Mouse (Mus musculus) forebrain, embryonic 16.5 days (tissue): ENCODE results near the gene Syngr4. TPM values are rescaled to one million over a fixed set of nuclear protein-coding genes. Genes with fewer than 3 reads are reported as not detected.
A peak's percentile ranks its signal among the peaks of the same experiment; 100 is the strongest.

Source experiments
- ATAC-seq: fragments of 200-750 bp; cut with Nextera tagmentation; 2 replicates; pipeline ENCODE4 v1.8.0; 2017; ENCODE audit warnings: mild to moderate bottlenecking, moderate library complexity
- H3K27ac ChIP-seq: fragments of 300-500 bp; sonication (generic); 2 replicates; pipeline ENCODE4 v1.5.1; 2014; ENCODE audit warnings: low read length, control low read depth
- H3K27me3 ChIP-seq: fragments of 300-500 bp; sonication (generic); replicated peaks from 2 replicates; pipeline ENCODE4 v1.6.1; 2014; ENCODE audit warnings: low read length; ENCODE audit not compliant: control insufficient read depth, insufficient read depth
- H3K36me3 ChIP-seq: fragments of 300-500 bp; sonication (generic); 2 replicates; pipeline ENCODE4 v1.6.1; 2014; ENCODE audit not compliant: control insufficient read depth, insufficient read depth
- H3K4me1 ChIP-seq: fragments of 300-500 bp; sonication (generic); replicated peaks from 2 replicates; pipeline ENCODE4 v1.6.1; 2014; ENCODE audit warnings: low read length; ENCODE audit not compliant: control insufficient read depth, insufficient read depth
- H3K4me2 ChIP-seq: fragments of 300-500 bp; sonication (generic); 2 replicates; pipeline ENCODE4 v1.6.1; 2014; ENCODE audit warnings: mild to moderate bottlenecking, low read length, control low read depth
- H3K4me3 ChIP-seq: fragments of 300-500 bp; sonication (generic); replicated peaks from 2 replicates; pipeline ENCODE4 v1.5.1; 2014; ENCODE audit warnings: mild to moderate bottlenecking, low read length, control low read depth
- H3K9ac ChIP-seq: fragments of 300-500 bp; sonication (generic); replicated peaks from 2 replicates; pipeline ENCODE4 v1.6.1; 2014; ENCODE audit warnings: low read depth, low read length, control low read depth
- H3K9me3 ChIP-seq: fragments of 300-500 bp; sonication (generic); 2 replicates; pipeline ENCODE4 v1.6.1; 2016; ENCODE audit warnings: low read length; ENCODE audit not compliant: control insufficient read depth
- WGBS: fragments of 180-500 bp; shearing (Covaris S2); extraction: QIAGEN DNeasy Blood & Tissue Kit; methylation state at CpG from one replicate; pipeline ENCODE4 v1.1.7; 2014; 5-methylcytosine and 5-hydroxymethylcytosine counted together
- polyA plus RNA-seq: library from polyadenylated mRNA; unstranded; fragments of >200 nt; fragmentation: Nextera tagmentation; extraction: Ambion mirVana; gene quantifications from 2 replicates; pipeline ENCODE4 v1.2.1, GENCODE M21; 2015

Syngr4 gene
- polyA plus RNA-seq, 1 experiment from 2014 or later, result not detected

GRCm38 (mm10) chr7:45917004-45917704 lies 20.6 kb upstream of the Syngr4 start:
- H3K9ac ChIP-seq, result peak overlapping the region; percentile 64; the same call in 1 of the 2 replicates
- WGBS, result 33% methylated on average over 13 of the region's 13 CpGs
- peak overlapping the region; percentile 40 for H3K4me3 ChIP-seq
- H3K27ac ChIP-seq, result peak overlapping the region; percentile 90
- no peak; the same call in 1 of the 2 replicates for ATAC-seq
- peaks cover 22% of the 10 kb centered on the region for H3K4me1 ChIP-seq
- H3K4me2 ChIP-seq, result peak overlapping the region; percentile 62
- H3K9me3 ChIP-seq, result no peaks in the 10 kb centered on the region
- H3K27me3 ChIP-seq, result no peaks in the 10 kb centered on the region
- no peaks in the 10 kb centered on the region for H3K36me3 ChIP-seq

GRCm38 (mm10) chr7:45916056-45917003 lies 19.8 kb upstream of the Syngr4 start:
- 26% methylated on average over 26 of the region's 26 CpGs for WGBS
- ATAC-seq, result peak; percentile 90
- H3K36me3 ChIP-seq, result no peaks in the 10 kb centered on the region
- peak overlapping the region; percentile 64 for H3K9ac ChIP-seq
- peak overlapping the region; percentile 40 for H3K4me3 ChIP-seq
- H3K27ac ChIP-seq, result peak overlapping the region; percentile 90
- H3K4me1 ChIP-seq, result peaks cover 22% of the 10 kb centered on the region
- peak overlapping the region; percentile 62 for H3K4me2 ChIP-seq
- H3K27me3 ChIP-seq, result no peaks in the 10 kb centered on the region
- H3K9me3 ChIP-seq, result no peaks in the 10 kb centered on the region

- Histone ChIP-seq H3K9me3 (no peaks in the 10 kb centered on the region), H3K27ac (no peak overlapping the region), H3K4me2 (no peak overlapping the region), H3K9ac (no peak overlapping the region), H3K4me1 (peaks cover 22% of the 10 kb centered on the region), H3K36me3 (peaks cover 4% of the 10 kb centered on the region; the same call in 1 of the 2 replicates), H3K27me3 (no peaks in the 10 kb centered on the region), H3K4me3 (no peak overlapping the region)
- WGBS, result 91% methylated on average over 5 of the region's 5 CpGs
- no peak for ATAC-seq
Measured at GRCm38 (mm10) chr7:45915011-45915410, 18.5 kb upstream of the Syngr4 start.

- Histone ChIP-seq H3K4me1 (peaks cover 22% of the 10 kb centered on the region), H3K27me3 (no peaks in the 10 kb centered on the region), H3K4me3 (no peak overlapping the region), H3K27ac (no peak overlapping the region), H3K9ac (no peak overlapping the region), H3K9me3 (no peaks in the 10 kb centered on the region), H3K4me2 (no peak overlapping the region), H3K36me3 (peaks cover 4% of the 10 kb centered on the region; the same call in 1 of the 2 replicates)
- ATAC-seq, result no peak
- 90% methylated on average over 6 of the region's 6 CpGs for WGBS
Measured at GRCm38 (mm10) chr7:45914067-45914466, 17.6 kb upstream of the Syngr4 start.

- H3K9me3 ChIP-seq, result no peaks in the 10 kb centered on the region
- no peak for ATAC-seq
- 96% methylated on average over 16 of the region's 16 CpGs for WGBS
- H3K4me2 ChIP-seq, result no peak overlapping the region
- no peak overlapping the region for H3K27ac ChIP-seq
- H3K9ac ChIP-seq, result no peak overlapping the region
- peaks cover 4% of the 10 kb centered on the region; the same call in 1 of the 2 replicates for H3K36me3 ChIP-seq
- no peaks in the 10 kb centered on the region for H3K27me3 ChIP-seq
- H3K4me1 ChIP-seq, result no peaks in the 10 kb centered on the region
- no peak overlapping the region for H3K4me3 ChIP-seq
Measured at GRCm38 (mm10) chr7:45909145-45909544, 12.6 kb upstream of the Syngr4 start.

- no peak overlapping the region for H3K4me2 ChIP-seq
- no peaks in the 10 kb centered on the region for H3K4me1 ChIP-seq
- peaks cover 4% of the 10 kb centered on the region; the same call in 1 of the 2 replicates for H3K36me3 ChIP-seq
- H3K9ac ChIP-seq, result no peak overlapping the region
- H3K9me3 ChIP-seq, result no peaks in the 10 kb centered on the region
- H3K4me3 ChIP-seq, result no peak overlapping the region
- ATAC-seq, result no peak
- H3K27me3 ChIP-seq, result no peaks in the 10 kb centered on the region
- H3K27ac ChIP-seq, result no peak overlapping the region
Measured at GRCm38 (mm10) chr7:45908384-45908783, 11.9 kb upstream of the Syngr4 start.

GRCm38 (mm10) chr7:45906622-45907021 lies 10.1 kb upstream of the Syngr4 start:
- peaks cover 4% of the 10 kb centered on the region; the same call in 1 of the 2 replicates for H3K36me3 ChIP-seq
- H3K4me2 ChIP-seq, result no peak overlapping the region
- no peaks in the 10 kb centered on the region for H3K27me3 ChIP-seq
- no peak for ATAC-seq
- no peak overlapping the region for H3K9ac ChIP-seq
- WGBS, result 93% methylated on average over 9 of the region's 9 CpGs
- H3K9me3 ChIP-seq, result no peaks in the 10 kb centered on the region
- no peaks in the 10 kb centered on the region for H3K4me1 ChIP-seq
- H3K4me3 ChIP-seq, result no peak overlapping the region
- H3K27ac ChIP-seq, result no peak overlapping the region

GRCm38 (mm10) chr7:45902481-45903002 lies 6.0 kb upstream of the Syngr4 start:
- Histone ChIP-seq H3K9me3 (no peaks in the 10 kb centered on the region), H3K9ac (no peak overlapping the region), H3K4me2 (no peak overlapping the region), H3K36me3 (no peaks in the 10 kb centered on the region), H3K27ac (no peak overlapping the region), H3K4me3 (no peak overlapping the region), H3K27me3 (no peaks in the 10 kb centered on the region), H3K4me1 (peaks cover 2% of the 10 kb centered on the region)
- ATAC-seq, result no peak
- WGBS, result 77% methylated on average over 12 of the region's 12 CpGs

GRCm38 (mm10) chr7:45901562-45901961 lies 5.0 kb upstream of the Syngr4 start:
- no peak overlapping the region for H3K4me3 ChIP-seq
- no peak overlapping the region for H3K9ac ChIP-seq
- H3K4me2 ChIP-seq, result no peak overlapping the region
- no peak overlapping the region for H3K27ac ChIP-seq
- 62% methylated on average over 5 of the region's 5 CpGs for WGBS
- H3K36me3 ChIP-seq, result no peaks in the 10 kb centered on the region
- no peak for ATAC-seq
- no peaks in the 10 kb centered on the region for H3K9me3 ChIP-seq
- no peaks in the 10 kb centered on the region for H3K27me3 ChIP-seq
- peaks cover 7% of the 10 kb centered on the region for H3K4me1 ChIP-seq
